In the genomic region with DNA sequence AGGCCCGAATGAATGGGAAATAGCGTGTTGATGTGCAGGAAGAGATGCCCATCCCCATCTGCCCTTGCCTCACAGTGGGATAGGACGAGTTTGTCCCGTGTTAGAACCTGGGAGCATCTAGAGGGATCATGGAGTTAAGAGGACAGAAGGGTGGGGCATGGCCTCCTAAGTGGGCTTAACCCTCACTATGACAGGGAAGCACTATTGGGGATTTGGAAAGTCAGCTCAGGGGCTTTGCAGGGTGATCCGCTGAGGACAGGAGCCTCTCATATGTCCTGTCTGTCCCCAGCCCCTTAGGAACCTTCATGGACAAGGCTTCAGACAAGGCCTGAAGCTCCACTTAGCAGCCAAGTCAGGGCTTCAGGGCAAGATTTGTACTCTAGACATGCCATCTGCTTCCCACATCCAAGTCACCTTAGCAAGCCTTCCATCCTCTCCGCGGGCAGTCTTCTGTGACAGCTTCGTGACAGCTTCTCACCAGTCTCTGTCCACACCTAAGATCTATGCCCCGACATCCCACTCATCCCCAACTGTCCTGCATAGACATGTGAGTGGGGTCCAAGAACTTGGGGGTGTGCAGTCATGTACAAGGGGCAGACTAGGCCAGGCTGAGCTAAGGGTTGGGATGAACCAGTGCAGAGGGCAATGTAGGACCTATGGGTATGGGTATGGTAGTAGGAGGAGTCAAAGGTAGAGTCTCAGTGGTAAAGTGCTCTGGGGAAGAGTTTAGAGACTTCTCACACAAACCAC, we compare ENCODE assay signal across 15 mouse cellular contexts. TPM values are rescaled to one million over a fixed set of nuclear protein-coding genes. Genes with fewer than 3 reads are reported as not detected.
"Had no signal": no experiment of that assay in that cellular context is flagged by ENCODE, and none has a peak within 500 bp of the region (broad histone marks: within the 10 kb centered on the region; RNA-seq: fewer than 3 reads in every experiment).

No protein-coding gene starts in this region.

- DNase-seq: kidney, adult 11 months; kidney, adult 8-10 months; layer of hippocampus, adult 9-11 months; liver, postnatal 0 days; lung, embryonic 14.5 days; right cerebral cortex, postnatal 25 days; spleen, adult 18-20 months; thymus, adult 2 months; thymus, postnatal 14 days; thymus, postnatal 4 days had no signal

RNA-seq across cellular contexts. Expression of a gene that starts 9.3 kb away (rescaled TPM):
- total RNA-seq: layer of hippocampus, adult 2 months; layer of hippocampus, postnatal 25 days; left cerebral cortex, adult 18-20 months; left cerebral cortex, postnatal 25 days; megakaryocyte, adult 5-6 weeks had no signal
